Mouse (Mus musculus) left cerebral cortex, adult 2 months (tissue): ENCODE measurements around the gene Cdk14. TPM values are rescaled to one million over a fixed set of nuclear protein-coding genes. Genes with fewer than 3 reads are reported as not detected.

ENCODE experiments used
- DNase-seq, 2 experiments: peaks; one replicate each; pipeline ENCODE4 v3.0.0; 2021 to 2022; ENCODE audit warnings: low spot score in 2 of 2, mixed read lengths in 1 of 2; ENCODE audit errors: extremely low spot score in 1 of 2
- H3K27ac ChIP-seq: fragments of 200-600 bp; 2 replicates; pipeline ENCODE4 v1.8.1; 2022
- H3K4me3 ChIP-seq: fragments of 200-600 bp; 2 replicates; pipeline ENCODE4 v1.8.1; 2022
- CTCF ChIP-seq: fragments of 200-600 bp; IDR thresholded peaks from 2 replicates; pipeline ENCODE4 v1.8.1; 2022; ENCODE audit warnings: antibody characterized with exemption, mild to moderate bottlenecking, moderate library complexity
- intact Hi-C: fragments of 180-260 bp; cut with DNase I; formaldehyde crosslinking; loops from one replicate; pipeline ENCODE4 v1.15.1; 2025
- total RNA-seq, 2 experiments: library from RNA; stranded (reverse); gene quantifications; 2 replicates each; pipeline ENCODE4 v1.2.3; 2021

Cdk14 gene
- total RNA-seq, 2 experiments from 2014 or later: 199 to 207 TPM

- H3K27ac ChIP-seq: no peak overlapping the region
- no peak for DNase-seq
- intact Hi-C loops: no loop called here
- no peak for TF ChIP-seq CTCF
- H3K4me3 ChIP-seq: no peak overlapping the region
Observed at GRCm38 (mm10) chr5:5194562-5195221, 225.4 kb downstream of the Cdk14 start.

GRCm38 (mm10) chr5:5189590-5189989 lies 230.5 kb downstream of the Cdk14 start:
- H3K27ac ChIP-seq: no peak overlapping the region
- intact Hi-C loops: no loop called here
- no peak overlapping the region for H3K4me3 ChIP-seq
- TF ChIP-seq CTCF: no peak
- no peak for DNase-seq

- no peak overlapping the region for H3K27ac ChIP-seq
- intact Hi-C loops: no loop called here
- DNase-seq: no peak
- no peak overlapping the region for H3K4me3 ChIP-seq
- no peak for TF ChIP-seq CTCF
Observed at GRCm38 (mm10) chr5:5185987-5186742, 233.9 kb downstream of the Cdk14 start.

GRCm38 (mm10) chr5:5185521-5185920 lies 234.6 kb downstream of the Cdk14 start:
- no peak for DNase-seq
- intact Hi-C loops: no loop called here
- Histone ChIP-seq H3K4me3 (no peak overlapping the region), H3K27ac (no peak overlapping the region)
- TF ChIP-seq CTCF: no peak

- no peak for DNase-seq
Observed at GRCm38 (mm10) chr5:5180711-5181110, 239.4 kb downstream of the Cdk14 start.

GRCm38 (mm10) chr5:5180311-5180710 lies 239.8 kb downstream of the Cdk14 start:
- no peak for DNase-seq
- no peak for TF ChIP-seq CTCF
- Histone ChIP-seq H3K27ac (no peak overlapping the region), H3K4me3 (no peak overlapping the region)
- intact Hi-C loops: no loop called here

More at GRCm38 (mm10) chr5:5180711-5181110, 239.4 kb downstream of the Cdk14 start:
- Histone ChIP-seq H3K4me3 (no peak overlapping the region), H3K27ac (no peak overlapping the region)
- intact Hi-C loops: no loop called here
- no peak for TF ChIP-seq CTCF

- TF ChIP-seq CTCF: no peak
- intact Hi-C loops: no loop called here
Observed at GRCm38 (mm10) chr5:5176052-5176451, 244.1 kb downstream of the Cdk14 start.

GRCm38 (mm10) chr5:5175611-5176010 lies 244.5 kb downstream of the Cdk14 start:
- DNase-seq: no peak
- Histone ChIP-seq H3K4me3 (no peak overlapping the region), H3K27ac (no peak overlapping the region)
- intact Hi-C loops: no loop called here
- TF ChIP-seq CTCF: no peak

More at GRCm38 (mm10) chr5:5176052-5176451, 244.1 kb downstream of the Cdk14 start:
- no peak overlapping the region for H3K4me3 ChIP-seq
- DNase-seq: no peak
- no peak overlapping the region for H3K27ac ChIP-seq

GRCm38 (mm10) chr5:5175090-5175489 lies 245.0 kb downstream of the Cdk14 start:
- H3K27ac ChIP-seq: no peak overlapping the region
- intact Hi-C loops: no loop called here
- DNase-seq: no peak
- no peak overlapping the region for H3K4me3 ChIP-seq
- no peak for TF ChIP-seq CTCF

GRCm38 (mm10) chr5:5166086-5166485 lies 254.0 kb downstream of the Cdk14 start:
- TF ChIP-seq CTCF: no peak
- intact Hi-C loops: no loop called here

GRCm38 (mm10) chr5:5164326-5164725 lies 255.8 kb downstream of the Cdk14 start:
- TF ChIP-seq CTCF: no peak
- H3K27ac ChIP-seq: peak overlapping the region; percentile 46; the same call in 1 of the 2 replicates
- intact Hi-C loops: no loop called here
- no peak for DNase-seq
- no peak overlapping the region for H3K4me3 ChIP-seq

More at GRCm38 (mm10) chr5:5166086-5166485, 254.0 kb downstream of the Cdk14 start:
- Histone ChIP-seq H3K27ac (no peak overlapping the region), H3K4me3 (no peak overlapping the region)
- no peak for DNase-seq

GRCm38 (mm10) chr5:5163823-5164222 lies 256.3 kb downstream of the Cdk14 start:
- H3K4me3 ChIP-seq: no peak overlapping the region
- no peak for DNase-seq
- no peak for TF ChIP-seq CTCF
- H3K27ac ChIP-seq: no peak overlapping the region
- intact Hi-C loops: no loop called here
